Mouse (Mus musculus) spleen, adult 2 months (tissue): ENCODE results near the gene Abhd10. TPM values are rescaled to one million over a fixed set of nuclear protein-coding genes. Genes with fewer than 3 reads are reported as not detected.

Source experiments
- DNase-seq, 2 experiments: peaks; one replicate each; pipeline versions ENCODE4 v3.0.0 to v3.0.0-alpha.2; 2012 to 2021; ENCODE audit warnings: low spot score in 2 of 2, low read depth in 1 of 2
- H3K27ac ChIP-seq: fragments of 200-500 bp; 2 replicates; pipeline ENCODE4 v1.5.1; 2012; ENCODE audit warnings: low read length, inconsistent platforms; ENCODE audit not compliant: insufficient read depth
- H3K27me3 ChIP-seq: fragments of 200-500 bp; 2 replicates; pipeline ENCODE4 v1.6.1; 2012; ENCODE audit warnings: mild to moderate bottlenecking, moderate library complexity, low read length, inconsistent platforms; ENCODE audit not compliant: control insufficient read depth, insufficient read depth
- H3K36me3 ChIP-seq: fragments of 200-500 bp; 2 replicates; pipeline ENCODE4 v1.6.1; 2012; ENCODE audit warnings: mild to moderate bottlenecking, low read length, inconsistent platforms; ENCODE audit not compliant: control insufficient read depth, insufficient read depth
- H3K4me1 ChIP-seq: fragments of 200-500 bp; 2 replicates; pipeline ENCODE4 v1.6.1; 2011; ENCODE audit warnings: inconsistent platforms; ENCODE audit not compliant: control insufficient read depth, insufficient read depth, insufficient read length
- H3K4me3 ChIP-seq: fragments of 200-500 bp; 2 replicates; pipeline ENCODE4 v1.5.1; 2011; ENCODE audit warnings: mild to moderate bottlenecking, inconsistent platforms; ENCODE audit not compliant: insufficient read depth, insufficient read length; ENCODE audit errors: extremely low read depth
- CTCF ChIP-seq: fragments of 200-500 bp; IDR thresholded peaks from 2 replicates; pipeline ENCODE4 v1.5.1; 2011; ENCODE audit warnings: mild to moderate bottlenecking, inconsistent platforms; ENCODE audit not compliant: insufficient read depth, insufficient read length, insufficient replicate concordance; ENCODE audit errors: extremely low read depth
- POLR2A ChIP-seq: fragments of 200-500 bp; IDR thresholded peaks from 2 replicates; pipeline ENCODE4 v1.6.1; 2011; ENCODE audit warnings: low read depth, low read length, inconsistent platforms
- WGBS: fragments of 180-500 bp; shearing (Covaris S2); methylation state at CpG from one replicate; pipeline ENCODE4 v1.1.7; 2018; 5-methylcytosine and 5-hydroxymethylcytosine counted together
- polyA plus RNA-seq: library from polyadenylated mRNA; depleted of rRNA; stranded (reverse); fragments of >200 nt; gene quantifications from 2 replicates; pipeline ENCODE4 v1.2.3, GENCODE M21; 2012

Abhd10 gene
- polyA plus RNA-seq, 1 experiment, result 3.7 TPM

GRCm38 (mm10) chr16:45770914-45771313 is 28.2 kb upstream of the Abhd10 start:
- H3K27ac ChIP-seq, result no peak overlapping the region
- H3K27me3 ChIP-seq, result no peaks in the 10 kb centered on the region
- DNase-seq, result no peak
- H3K4me1 ChIP-seq, result no peaks in the 10 kb centered on the region
- 94% methylated on average over 6 of the region's 6 CpGs for WGBS
- H3K4me3 ChIP-seq, result no peak overlapping the region
- TF ChIP-seq POLR2A, result no peak
- TF ChIP-seq CTCF, result no peak
- H3K36me3 ChIP-seq, result no peaks in the 10 kb centered on the region

GRCm38 (mm10) chr16:45767853-45768640 is 25.3 kb upstream of the Abhd10 start:
- no peak overlapping the region for H3K4me3 ChIP-seq
- no peaks in the 10 kb centered on the region for H3K36me3 ChIP-seq
- DNase-seq, result no peak
- no peaks in the 10 kb centered on the region for H3K4me1 ChIP-seq
- H3K27me3 ChIP-seq, result no peaks in the 10 kb centered on the region
- 86% methylated on average over 10 of the region's 10 CpGs for WGBS
- no peak overlapping the region for H3K27ac ChIP-seq
- TF ChIP-seq POLR2A (no peak), CTCF (no peak)

GRCm38 (mm10) chr16:45767434-45767833 is 24.7 kb upstream of the Abhd10 start:
- Histone ChIP-seq H3K27ac (no peak overlapping the region), H3K4me1 (no peaks in the 10 kb centered on the region), H3K36me3 (no peaks in the 10 kb centered on the region), H3K27me3 (no peaks in the 10 kb centered on the region), H3K4me3 (no peak overlapping the region)
- WGBS, result 69% methylated on average over 4 of the region's 4 CpGs
- TF ChIP-seq POLR2A, result no peak
- no peak for TF ChIP-seq CTCF
- no peak for DNase-seq

- 85% methylated on average over 7 of the region's 7 CpGs for WGBS
- no peak for DNase-seq
- H3K36me3 ChIP-seq, result no peaks in the 10 kb centered on the region
- no peak overlapping the region for H3K4me3 ChIP-seq
- no peaks in the 10 kb centered on the region for H3K4me1 ChIP-seq
- no peak overlapping the region for H3K27ac ChIP-seq
- TF ChIP-seq POLR2A (no peak), CTCF (no peak)
- H3K27me3 ChIP-seq, result no peaks in the 10 kb centered on the region
Observed at GRCm38 (mm10) chr16:45765801-45766494, 23.2 kb upstream of the Abhd10 start.

DNA sequence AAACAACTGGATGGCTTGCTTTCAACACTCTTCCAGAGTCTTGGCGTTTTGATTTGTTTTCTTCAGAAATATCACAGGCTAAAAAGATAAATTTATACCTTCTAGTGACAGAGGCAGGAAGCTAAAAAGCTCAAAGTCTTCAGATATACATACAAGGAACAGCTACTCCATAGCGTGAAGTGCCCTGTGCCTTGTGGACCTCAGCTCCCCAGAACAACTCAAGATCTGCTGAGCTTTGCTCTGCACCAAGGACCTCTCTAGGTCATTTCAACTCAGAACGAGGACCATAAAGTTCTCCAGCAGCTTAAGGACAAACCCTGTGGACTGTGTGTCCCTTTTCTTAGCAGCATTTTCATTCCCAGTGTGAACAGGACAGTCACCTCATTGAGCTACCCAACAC is 22.3 kb upstream of the Abhd10 start:
- Histone ChIP-seq H3K27me3 (no peaks in the 10 kb centered on the region), H3K4me1 (no peaks in the 10 kb centered on the region), H3K4me3 (no peak overlapping the region), H3K36me3 (no peaks in the 10 kb centered on the region), H3K27ac (no peak overlapping the region)
- DNase-seq, result no peak
- TF ChIP-seq CTCF, result no peak
- TF ChIP-seq POLR2A, result no peak
- WGBS, result 77% methylated on average over 3 of the region's 3 CpGs

DNA sequence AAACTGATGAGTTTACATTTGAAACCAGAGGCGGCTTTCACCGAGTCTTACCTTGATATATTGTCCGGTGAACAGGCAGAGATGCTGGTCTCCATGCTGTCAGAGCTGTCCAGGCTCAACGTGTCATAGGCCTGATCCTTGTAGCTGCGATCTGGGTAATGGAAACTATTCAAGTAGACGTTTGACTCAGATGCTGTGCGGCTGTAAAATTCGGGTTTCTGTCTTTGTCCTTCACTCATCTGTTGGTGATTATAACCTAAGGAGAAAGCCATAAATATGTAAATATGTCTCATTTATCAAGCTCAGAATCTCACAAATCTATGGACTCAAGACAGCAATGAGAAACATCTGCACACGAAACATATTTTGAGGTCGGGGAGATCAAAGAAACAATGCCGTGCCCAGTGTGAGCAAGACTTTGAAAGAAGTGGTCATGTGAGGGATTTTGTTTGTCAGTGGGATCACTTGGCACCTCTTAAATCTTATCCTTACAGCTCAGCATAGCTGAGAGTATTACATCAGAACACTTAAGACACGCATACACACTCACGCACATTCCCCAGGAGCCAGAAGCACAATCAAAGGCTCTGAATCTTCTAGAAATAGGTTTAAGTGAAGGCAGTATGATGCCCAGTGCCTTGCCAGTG is 20.2 kb upstream of the Abhd10 start:
- Histone ChIP-seq H3K27ac (no peak overlapping the region), H3K4me3 (no peak overlapping the region), H3K4me1 (no peaks in the 10 kb centered on the region), H3K27me3 (no peaks in the 10 kb centered on the region), H3K36me3 (no peaks in the 10 kb centered on the region)
- no peak for TF ChIP-seq CTCF
- TF ChIP-seq POLR2A, result no peak
- WGBS, result 91% methylated on average over 13 of the region's 13 CpGs
- no peak for DNase-seq

DNA sequence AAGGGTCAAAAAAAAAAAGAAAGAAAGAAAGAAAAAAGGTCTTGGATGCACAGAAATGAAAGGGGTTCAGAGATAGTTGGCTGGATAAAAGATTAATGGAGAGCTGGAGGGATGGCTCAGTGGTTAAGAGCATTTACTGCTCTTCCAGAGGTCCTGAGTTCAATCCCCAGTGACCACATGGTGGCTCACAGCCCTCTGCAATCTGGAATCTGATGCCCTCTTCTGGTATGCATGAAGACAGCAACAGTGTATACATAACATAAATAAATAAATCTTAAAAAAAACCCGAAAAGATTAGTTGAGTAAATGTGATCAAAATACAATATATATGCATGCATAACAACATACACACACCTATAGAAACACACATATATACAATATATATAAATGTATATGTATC is 18.7 kb upstream of the Abhd10 start:
- 73% methylated on average over 1 of the region's 1 CpGs for WGBS
- DNase-seq, result no peak
- no peaks in the 10 kb centered on the region for H3K36me3 ChIP-seq

More for the DNA sequence above, 18.7 kb upstream of the Abhd10 start:
- Histone ChIP-seq H3K27ac (no peak overlapping the region), H3K27me3 (no peaks in the 10 kb centered on the region), H3K4me3 (no peak overlapping the region), H3K4me1 (no peaks in the 10 kb centered on the region)
- TF ChIP-seq CTCF, result no peak
- no peak for TF ChIP-seq POLR2A
